Mouse (Mus musculus) monocyte, adult 5-6 weeks (primary cell): ENCODE data around the gene Babam2. TPM values are rescaled to one million over a fixed set of nuclear protein-coding genes. Genes with fewer than 3 reads are reported as not detected.

ENCODE experiments used
- ATAC-seq: fragments of 153-309, 156-312 bp; replicated peaks from 2 replicates; pipeline ENCODE4 v1.8.0; 2017; ENCODE audit warnings: mild to moderate bottlenecking; ENCODE audit not compliant: low TSS enrichment, insufficient number of reproducible peaks, severe bottlenecking, poor library complexity, low FRiP score
- total RNA-seq: library from RNA; stranded (forward); fragments of 200-1000, 200-491, 200-594 nt; gene quantifications from 3 replicates; pipeline ENCODE4 v1.2.3, GENCODE M21; 2017

Gene Babam2
- total RNA-seq, 1 experiment from 2014 or later = 35.1 TPM

DNA sequence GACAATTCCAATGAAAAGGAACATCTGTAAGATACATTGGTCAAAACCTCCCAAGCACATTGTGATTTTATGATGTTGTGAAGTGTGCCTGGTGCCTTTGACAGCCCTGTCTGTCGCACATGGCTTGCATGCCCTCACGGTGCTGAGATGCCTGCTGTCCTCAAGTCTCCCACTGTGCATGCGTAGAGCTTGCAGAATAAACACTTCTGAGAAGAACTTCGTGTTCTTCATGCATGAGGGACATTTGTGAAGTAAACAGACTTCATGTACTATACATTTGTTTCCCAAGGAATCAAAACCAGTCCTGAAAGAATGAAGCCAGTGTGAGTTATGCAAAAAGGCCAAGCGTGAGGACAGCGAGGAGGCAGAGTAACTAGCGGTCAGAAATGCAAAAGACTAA lies 208.3 kb downstream of the Babam2 start:
- no peak for ATAC-seq

DNA sequence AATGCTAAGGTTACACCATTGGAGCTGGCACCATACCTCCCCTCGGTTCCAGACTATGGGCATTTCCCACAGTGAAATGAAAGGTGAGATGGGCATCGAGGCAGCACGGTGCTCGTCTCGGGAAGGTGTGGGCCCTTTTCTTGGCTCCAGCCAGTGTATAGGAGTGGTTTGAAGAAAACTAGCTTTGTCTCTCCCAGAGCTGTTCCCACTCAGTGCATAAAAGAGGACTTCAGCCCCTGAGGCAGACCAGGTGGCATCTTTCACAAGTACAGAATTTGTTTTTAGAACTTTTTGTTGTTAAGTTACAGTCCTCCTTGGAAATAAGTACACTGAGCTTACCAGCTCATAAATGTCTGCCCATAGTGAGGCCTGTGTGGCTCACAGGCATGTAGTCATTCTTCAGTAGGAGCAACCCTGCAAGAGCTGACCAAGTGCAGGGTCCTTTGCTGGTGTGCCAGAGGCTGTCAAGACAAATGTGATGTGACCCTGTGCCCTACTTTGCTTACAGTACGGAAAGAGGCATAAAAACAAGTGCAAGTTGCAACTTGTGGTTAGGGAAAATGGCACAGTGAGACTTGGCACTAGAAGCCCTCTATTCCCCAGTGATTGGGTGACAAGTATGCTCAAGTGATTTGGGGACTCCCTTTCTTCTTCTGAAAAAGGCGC lies 208.9 kb downstream of the Babam2 start:
- ATAC-seq = no peak

DNA sequence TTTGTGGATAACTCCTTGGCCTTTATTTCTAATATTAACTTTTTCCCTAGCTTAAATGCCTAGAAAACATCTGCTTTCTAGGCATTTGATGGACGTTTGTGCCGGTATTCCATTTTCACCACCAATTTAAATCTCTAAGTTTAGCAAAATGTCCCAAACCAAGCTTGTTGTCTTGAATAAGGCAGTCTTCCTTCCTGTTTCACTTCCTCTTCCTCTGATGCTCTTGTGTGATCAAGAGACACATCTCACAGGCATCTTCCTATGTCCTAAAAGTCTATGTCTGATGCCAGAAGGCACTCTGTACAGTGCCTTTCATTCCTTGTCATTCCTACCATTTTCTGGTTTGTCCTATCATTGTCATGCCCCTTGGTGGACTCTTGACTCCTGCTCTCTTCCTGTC lies 210.5 kb downstream of the Babam2 start:
- ATAC-seq = peak; percentile 84; the same call in 1 of the 2 replicates

DNA sequence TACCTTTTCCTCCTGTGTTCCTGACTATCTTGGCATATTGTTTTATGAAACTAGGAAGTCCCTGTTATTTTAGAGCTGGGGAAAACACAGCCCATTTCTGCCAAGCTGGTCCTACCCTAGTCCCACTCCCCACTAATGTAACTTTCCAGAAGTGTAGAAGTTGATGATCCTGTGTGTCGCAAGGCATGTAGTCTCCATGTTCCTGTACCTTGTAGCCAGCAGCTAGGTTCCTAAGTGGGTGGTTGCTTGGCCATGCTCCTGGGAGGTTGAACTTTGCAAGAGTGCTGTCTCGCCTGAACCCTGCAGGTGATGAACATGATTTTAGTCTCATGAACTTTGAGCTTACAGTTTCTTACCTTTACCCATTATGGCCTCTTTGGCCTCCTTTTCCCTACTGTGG lies 211.3 kb downstream of the Babam2 start:
- no peak for ATAC-seq

DNA sequence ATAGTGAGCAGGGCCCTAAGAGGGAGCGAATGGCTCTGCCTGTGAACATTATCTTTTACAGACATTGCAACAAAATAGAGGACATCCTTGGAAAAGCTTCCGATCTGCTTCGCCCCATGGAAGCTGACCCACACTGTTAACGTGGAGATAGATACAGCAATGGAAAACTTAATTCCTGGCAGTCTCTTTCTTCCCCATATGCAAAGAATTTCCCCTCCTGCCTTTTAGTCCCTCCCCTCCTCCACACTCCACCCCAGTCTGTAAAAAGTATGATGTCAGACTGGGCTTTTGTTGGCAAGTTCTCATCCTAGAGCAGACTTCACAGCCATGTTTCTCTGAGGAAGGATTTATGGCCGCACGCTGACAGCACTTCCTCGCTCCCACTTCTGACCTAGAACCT lies 218.8 kb downstream of the Babam2 start:
- ATAC-seq = no peak

DNA sequence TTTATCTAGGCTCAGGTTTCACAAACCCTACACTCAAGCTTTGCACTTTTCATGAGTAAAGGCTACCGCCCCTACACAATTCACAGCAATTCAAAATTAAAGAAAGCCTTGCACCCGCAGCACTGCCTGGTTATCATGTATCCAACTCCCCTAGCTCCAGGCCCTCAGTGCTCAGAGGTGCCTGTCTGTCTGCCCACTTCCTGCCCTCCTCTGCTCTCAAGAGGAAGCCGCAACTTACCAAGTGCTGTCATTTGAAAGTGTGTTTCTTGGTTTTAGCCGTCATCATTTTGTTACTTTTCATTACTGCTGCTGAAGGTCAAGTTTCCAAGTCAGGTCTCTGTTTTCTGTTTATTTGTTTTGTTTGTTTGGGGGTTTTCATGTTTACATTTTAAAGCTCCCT lies 221.1 kb downstream of the Babam2 start:
- ATAC-seq = peak; percentile 70

DNA sequence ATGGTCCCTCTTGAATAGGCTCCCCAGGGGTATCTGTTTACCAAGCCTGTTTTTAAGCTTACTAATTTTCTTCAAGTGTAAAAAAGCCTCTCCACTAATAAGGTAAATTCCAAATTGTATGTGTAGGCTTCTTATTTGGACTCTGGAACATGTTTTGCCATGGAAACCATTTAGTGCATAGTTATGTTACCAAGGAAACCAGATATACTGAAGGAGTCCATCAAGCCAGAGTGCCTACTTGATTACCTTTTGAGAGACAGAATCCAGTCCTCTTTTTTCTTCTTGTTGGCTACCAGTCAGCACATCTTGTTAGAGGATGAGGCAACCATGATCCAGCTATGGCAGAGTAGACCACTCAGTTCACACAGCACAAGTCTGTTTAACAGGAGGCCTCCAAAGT lies 222.6 kb downstream of the Babam2 start:
- ATAC-seq = no peak

DNA sequence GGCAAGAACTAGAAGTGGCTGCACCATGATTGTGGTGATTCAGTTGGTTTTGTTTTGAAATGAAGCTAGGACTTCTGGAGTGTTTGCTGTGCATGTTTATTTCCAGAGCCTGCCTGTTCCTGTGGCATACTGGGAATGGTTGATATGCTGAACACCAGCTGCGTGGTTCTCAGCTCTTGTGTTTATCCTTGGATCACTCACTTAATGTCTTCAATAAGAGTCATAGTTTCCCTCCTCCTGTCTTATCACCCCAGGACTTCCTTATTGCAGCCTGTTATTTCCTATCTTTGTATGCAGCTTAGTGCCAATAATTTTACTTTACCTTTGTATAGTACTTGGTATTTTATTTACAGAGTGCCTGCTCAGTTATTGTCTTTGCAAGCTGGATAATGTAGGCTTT lies 223.4 kb downstream of the Babam2 start:
- no peak for ATAC-seq

DNA sequence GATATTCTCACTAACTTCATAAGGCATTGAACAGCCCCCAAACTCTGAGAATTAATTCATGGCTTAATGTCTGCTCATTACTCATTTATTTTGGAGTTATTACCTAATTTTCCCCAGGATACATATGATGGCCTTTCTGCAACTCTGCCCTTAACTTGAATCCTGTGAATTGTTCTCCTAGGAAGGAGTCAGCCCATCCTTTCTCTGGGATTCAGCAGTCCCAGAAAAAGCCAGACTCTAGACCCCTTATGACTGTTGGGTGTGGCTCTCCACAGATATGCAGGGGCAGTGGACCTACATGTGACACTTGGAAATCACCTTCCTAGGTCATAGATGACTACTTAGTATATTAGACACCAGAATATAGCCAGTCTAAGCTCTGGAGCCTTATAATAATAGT lies 226.6 kb downstream of the Babam2 start:
- ATAC-seq = no peak

DNA sequence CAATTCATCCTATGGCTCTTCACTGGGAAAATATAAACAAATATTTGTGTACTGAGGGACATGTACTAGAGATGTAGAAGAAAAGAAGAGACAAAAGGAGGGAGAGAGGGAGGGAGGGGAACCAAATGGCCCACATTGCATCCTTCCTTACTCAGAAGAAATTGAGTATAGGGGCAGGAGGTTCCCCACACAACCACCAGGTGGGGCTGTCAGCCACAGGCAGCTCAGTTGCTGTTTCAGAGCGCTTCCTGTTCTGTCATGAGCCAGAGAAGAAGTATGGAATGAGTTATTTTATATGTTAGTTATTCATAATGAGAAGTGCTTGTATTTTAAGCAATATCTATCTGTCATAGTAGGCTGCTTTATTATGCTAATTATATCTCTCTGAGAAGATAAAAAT lies 229.1 kb downstream of the Babam2 start:
- ATAC-seq = peak; percentile 84

DNA sequence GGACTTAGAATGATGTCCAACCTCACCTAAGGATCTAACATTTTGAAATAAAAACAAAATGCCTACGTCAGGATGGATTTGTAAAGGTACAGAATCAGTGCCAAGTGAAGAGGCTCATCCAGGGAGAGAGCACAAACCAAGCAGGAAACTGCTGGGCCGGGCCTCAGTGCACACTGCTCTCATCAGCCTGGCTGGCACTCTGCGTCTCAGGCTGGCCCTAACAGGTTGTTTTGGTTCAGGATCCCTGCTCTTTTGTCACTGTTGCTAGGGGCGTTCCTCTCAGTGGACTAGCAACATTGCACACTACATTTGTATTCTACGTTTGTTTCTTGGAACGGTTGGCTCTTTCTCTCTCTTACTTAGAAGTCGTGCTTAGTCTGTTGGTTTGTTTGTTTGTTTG lies 231.5 kb downstream of the Babam2 start:
- ATAC-seq = no peak

DNA sequence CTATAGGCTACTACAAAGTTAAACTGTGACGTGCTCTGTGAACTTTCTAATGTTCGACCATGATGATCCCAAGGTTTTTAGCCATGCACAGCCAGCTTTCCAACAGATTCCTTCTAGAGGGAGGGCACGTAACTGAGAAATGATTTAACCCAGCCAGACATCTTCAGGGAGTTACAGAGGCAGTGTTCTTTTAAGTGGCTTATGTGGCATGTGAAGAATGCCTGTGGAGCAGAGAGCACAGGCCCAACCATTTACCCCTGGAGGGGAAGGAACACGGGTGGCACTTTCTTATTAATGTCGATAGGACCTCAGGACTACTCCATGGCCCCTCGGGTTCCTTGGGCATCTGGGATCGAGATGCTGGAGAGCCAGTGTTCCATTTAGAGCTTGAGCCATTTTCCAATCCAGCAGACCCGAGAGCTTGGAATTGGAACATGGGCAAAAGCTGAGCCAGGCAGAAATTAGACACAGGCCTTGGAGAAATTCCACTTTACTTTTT lies 233.7 kb downstream of the Babam2 start:
- ATAC-seq = no peak

DNA sequence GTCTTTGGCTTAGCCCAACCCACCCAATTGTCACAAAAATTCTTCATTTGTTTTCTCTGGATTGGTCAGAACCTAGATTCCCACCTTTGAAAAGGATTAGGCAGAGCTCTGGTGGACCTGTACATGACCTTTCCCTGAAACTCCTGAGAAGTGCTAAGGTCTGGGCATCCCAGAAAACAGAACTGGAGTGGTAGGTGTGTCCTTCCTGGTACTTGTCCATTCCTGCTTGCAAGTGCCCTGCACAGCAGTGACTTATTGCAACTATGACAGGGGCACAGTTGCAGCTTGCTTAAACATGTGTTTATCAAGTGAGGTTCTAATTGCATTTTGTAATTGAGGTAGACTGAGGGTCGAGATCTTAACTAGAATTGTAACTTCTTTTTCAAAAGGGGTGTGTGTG lies 234.2 kb downstream of the Babam2 start:
- ATAC-seq = no peak

DNA sequence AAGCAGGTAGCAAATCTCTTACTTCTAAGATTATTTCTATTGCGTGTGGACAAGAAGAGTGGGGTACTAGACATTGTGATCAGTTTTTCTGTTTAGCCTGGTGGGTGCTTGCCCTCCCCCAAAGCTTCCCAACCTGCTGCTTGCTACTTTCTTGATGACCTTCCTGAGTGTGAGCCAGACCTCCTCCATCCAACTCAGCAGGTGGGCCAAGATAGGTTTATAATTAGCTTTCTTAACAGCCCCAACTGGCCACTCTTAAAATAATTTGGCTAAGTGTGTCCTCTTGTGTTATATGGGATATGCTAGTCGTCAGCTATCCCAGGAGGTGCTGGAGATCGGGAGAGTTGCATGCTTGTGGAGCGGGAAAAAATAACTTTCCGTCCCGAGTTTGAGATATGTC lies 235.8 kb downstream of the Babam2 start:
- no peak for ATAC-seq

DNA sequence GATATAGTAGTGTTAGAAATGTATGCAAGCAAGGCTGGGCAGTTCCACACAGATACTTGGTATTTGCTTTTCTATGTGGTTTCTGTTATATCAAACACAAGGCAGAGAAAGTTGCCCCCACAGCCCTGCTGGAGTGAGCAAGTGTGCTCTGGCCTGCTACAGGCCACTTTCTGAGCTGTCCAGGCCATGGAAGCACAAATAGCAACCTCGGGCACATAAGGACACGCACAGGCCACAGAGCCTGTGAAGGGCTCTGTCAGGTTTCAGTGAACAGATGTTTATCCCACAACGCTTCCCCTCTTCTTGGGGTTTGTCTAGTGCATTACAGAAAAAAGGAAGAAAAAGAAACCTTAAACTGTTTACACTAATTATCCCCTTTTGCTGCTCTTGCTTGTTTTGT lies 236.9 kb downstream of the Babam2 start:
- ATAC-seq = no peak

DNA sequence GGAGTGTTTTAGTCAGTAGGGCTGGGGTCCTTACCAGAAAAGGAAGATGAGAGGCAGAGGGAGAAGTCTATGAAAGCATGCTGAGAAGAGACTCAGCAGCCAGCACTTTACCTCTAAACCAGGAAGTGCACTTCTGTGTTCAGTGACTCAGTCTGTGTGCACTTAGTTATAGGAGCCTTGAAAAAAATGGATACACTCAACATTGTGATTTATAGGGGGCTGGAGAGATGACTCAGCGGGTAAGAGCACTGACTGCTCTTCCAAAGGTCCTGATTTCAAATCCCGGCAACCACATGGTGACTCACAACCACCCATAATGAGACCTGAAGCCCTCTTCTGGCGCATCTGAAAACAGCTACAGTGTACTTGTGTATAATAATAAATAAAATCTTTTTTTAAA lies 238.5 kb downstream of the Babam2 start:
- ATAC-seq = no peak

DNA sequence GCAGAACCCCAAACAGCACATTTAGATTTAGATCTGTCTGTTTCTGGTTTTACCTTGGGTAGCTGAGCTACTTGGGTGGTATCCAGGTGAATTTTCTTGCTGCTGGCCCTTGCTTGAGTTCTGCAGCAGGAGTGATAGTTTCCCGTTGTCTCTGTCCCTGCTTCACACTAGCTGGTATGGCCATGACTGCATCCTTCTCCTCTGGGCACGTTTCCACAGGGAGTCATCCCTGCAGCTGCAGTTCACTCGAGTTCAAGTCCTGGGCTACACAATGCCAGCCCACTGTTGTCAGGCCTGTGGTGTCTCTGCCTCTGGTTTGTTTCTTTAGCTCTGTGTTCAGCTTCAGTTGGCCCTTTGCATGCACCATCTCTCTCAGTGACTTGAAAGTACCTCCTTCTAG lies 239.0 kb downstream of the Babam2 start:
- no peak for ATAC-seq

DNA sequence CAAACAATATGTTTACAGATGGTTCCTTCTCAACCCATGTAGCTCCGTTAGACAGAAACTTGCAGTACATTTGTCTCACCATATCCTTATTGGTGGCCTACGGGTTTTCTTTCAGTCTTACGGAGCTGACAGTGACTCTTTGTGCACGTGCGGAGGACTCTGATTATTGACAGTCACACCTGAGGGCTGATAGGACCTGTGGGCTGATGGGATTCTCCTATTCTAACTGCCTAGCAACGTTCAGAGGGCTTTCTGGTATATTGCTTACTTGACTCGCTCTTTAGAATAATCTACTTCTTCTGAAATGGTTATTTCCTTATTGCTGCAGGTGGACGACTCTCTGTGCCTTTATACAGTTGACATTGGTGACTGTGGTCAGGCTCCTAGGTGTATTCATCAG lies 243.4 kb downstream of the Babam2 start:
- no peak for ATAC-seq

DNA sequence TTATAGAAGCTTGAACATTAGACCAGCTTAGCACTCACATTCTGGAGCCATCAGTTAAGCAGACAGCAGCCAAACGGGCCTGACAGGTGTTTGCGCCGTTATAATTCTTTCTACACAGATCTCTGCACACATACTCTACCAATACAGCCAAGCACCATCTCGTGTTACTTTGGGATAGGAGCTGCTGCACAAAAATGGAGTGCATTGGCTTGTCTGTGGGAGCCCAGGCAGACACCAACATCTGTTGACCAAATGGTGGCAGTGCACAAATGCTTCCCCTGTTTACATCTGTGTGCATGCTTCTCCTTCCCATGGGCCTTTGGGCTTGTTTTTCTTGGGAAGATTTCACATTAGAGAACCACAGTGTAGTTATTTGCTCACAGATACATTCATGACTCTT lies 249.7 kb downstream of the Babam2 start:
- ATAC-seq = no peak

DNA sequence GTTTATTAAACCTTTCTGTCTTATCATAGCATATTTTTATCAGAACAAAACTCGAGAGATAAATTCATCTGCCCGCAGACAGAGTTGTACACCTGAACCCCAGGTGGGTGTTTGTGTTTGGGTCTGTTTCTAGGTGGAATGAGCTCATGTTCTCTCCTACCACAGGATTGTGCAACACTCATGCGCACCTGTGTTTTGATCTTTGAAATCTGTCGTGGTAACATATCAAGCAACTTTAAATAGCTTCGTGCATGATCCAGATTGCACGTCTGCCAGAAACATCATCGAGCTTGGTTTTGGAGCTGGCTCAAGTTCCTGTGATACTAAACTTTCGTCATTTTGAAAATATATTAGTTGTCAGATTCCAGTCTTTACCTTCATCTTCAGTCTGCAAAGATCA lies 251.9 kb downstream of the Babam2 start:
- ATAC-seq = no peak

DNA sequence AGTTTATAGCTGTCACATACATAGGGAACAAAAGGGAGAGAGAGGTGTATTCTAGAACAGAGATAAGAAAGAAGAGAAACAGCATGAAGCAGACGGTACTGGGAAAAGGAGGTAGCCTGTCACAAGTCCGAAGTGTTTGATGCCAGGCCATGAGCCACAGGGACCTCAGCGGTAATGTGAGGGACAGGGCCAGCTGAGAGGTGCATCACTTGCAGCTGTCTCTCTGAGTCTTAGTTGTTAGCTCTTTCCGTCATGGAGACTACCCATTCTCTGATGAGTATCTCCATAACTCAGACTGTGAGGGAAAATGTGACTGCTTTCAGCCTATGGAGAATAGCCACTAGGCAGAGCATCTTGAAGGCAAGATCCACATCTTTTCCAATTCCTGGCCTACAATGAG lies 253.0 kb downstream of the Babam2 start:
- no peak for ATAC-seq
